Mouse (Mus musculus) cerebellum, adult 9-10 months (tissue): Measurements from ENCODE around the gene Nicn1.

Source experiments
- DNase-seq: peaks from one replicate; pipeline ENCODE4 v3.0.0; 2022

The Nicn1 gene

GRCm38 (mm10) chr9:108338886-108339781 lies 48.9 kb downstream of the Nicn1 start, which contains the start of gene Gpx1:
TSS of gene Gpx1 (plus strand) at chr9:108338903.
- peak; percentile 87 for DNase-seq

GRCm38 (mm10) chr9:108339886-108340257 lies 49.6 kb downstream of the Nicn1 start:
- peak; percentile 45 for DNase-seq

- no peak for DNase-seq
These were observed 50.3 kb downstream of the Nicn1 start for GRCm38 (mm10) chr9:108340258-108341138.

- no peak for DNase-seq
These were observed 50.9 kb downstream of the Nicn1 start for GRCm38 (mm10) chr9:108341139-108341475.

- no peak for DNase-seq
These were observed 51.6 kb downstream of the Nicn1 start for GRCm38 (mm10) chr9:108341801-108342200.

GRCm38 (mm10) chr9:108342301-108342831 lies 52.1 kb downstream of the Nicn1 start:
- no peak for DNase-seq

GRCm38 (mm10) chr9:108343331-108343730 lies 53.1 kb downstream of the Nicn1 start:
- no peak for DNase-seq

GRCm38 (mm10) chr9:108343835-108344234 lies 53.6 kb downstream of the Nicn1 start:
- DNase-seq: no peak

- DNase-seq: no peak
These were observed 54.2 kb downstream of the Nicn1 start for GRCm38 (mm10) chr9:108344471-108344870.
